Mouse (Mus musculus): ENCODE data around the gene Elp6. TPM values are rescaled to one million over a fixed set of nuclear protein-coding genes. Genes with fewer than 3 reads are reported as not detected.

Gene Elp6
- polyA plus RNA-seq, 1 experiment from 2014 or later, result 14.8 TPM

GRCm38 (mm10) chr9:110366746-110367145 lies 61.8 kb downstream of the Elp6 start:
- Histone ChIP-seq H3K4me2 (ENCODE audit: low read length) (no peak overlapping the region), H3K27me3 (ENCODE audit: control insufficient read depth, insufficient read depth, low read length) (no peaks in the 10 kb centered on the region), H3K4me3 (ENCODE audit: control insufficient read depth in 1 of 2, insufficient read depth in 1 of 2, low read depth in 1 of 2, low read length in 2 of 2) (no peak overlapping the region), H3K27ac (replicated peaks in 1 of 2; ENCODE audit: control insufficient read depth in 1 of 2, insufficient read depth in 1 of 2, low read depth in 2 of 2, low read length in 2 of 2) (no peak overlapping the region), H3K9ac (ENCODE audit: low read length) (no peak overlapping the region), H3K36me3 (ENCODE audit: control insufficient read depth, insufficient read depth, low read length) (peaks cover 18% of the 10 kb centered on the region), H3K4me1 (ENCODE audit: control insufficient read depth in 2 of 2, insufficient read depth in 2 of 2, low read length in 2 of 2) (peaks cover 2 to 8% of the 10 kb centered on the region in 2 experiments; a peak in 2 of 4 replicates), H3K9me3 (ENCODE audit: control insufficient read depth, low read length) (no peaks in the 10 kb centered on the region)
- peak; percentile 31; the same call in 1 of the 2 replicates for ATAC-seq (ENCODE audit: insufficient number of reproducible peaks, insufficient read depth, low FRiP score, low read depth)
- WGBS, result 55% methylated on average over 5 of the region's 5 CpGs

DNA sequence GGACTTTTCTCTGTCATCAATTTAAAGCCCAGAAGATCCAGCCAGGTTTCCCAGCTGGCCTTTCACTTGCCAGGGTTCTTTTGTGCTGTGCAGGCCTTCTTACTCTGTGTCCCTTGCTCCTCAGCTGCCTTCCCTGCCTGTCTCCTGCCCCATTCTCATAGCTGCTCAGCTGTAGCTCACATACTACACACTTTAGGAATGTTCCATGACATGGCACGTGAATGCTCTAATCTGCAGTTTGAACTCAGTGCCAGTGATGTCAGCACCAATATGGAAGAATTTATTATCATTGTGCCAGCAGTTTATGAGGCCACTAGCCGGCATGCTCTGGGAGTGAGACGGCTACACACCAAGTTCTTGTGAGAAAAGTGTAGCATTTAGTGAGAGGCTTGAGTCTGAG lies 64.9 kb downstream of the Elp6 start:
- Histone ChIP-seq H3K27ac (replicated peaks in 1 of 2; ENCODE audit: control insufficient read depth in 1 of 2, insufficient read depth in 1 of 2, low read depth in 2 of 2, low read length in 2 of 2) (peak overlapping the region; percentile 6 to 9; a peak in 2 of 4 replicates), H3K9ac (ENCODE audit: low read length) (no peak overlapping the region), H3K9me3 (ENCODE audit: control insufficient read depth, low read length) (no peaks in the 10 kb centered on the region), H3K4me3 (ENCODE audit: control insufficient read depth in 1 of 2, insufficient read depth in 1 of 2, low read depth in 1 of 2, low read length in 2 of 2) (no peak overlapping the region), H3K4me2 (ENCODE audit: low read length) (no peak overlapping the region), H3K36me3 (ENCODE audit: control insufficient read depth, insufficient read depth, low read length) (peaks cover 22% of the 10 kb centered on the region), H3K4me1 (ENCODE audit: control insufficient read depth in 2 of 2, insufficient read depth in 2 of 2, low read length in 2 of 2) (peaks cover 2 to 8% of the 10 kb centered on the region in 2 experiments; a peak in 2 of 4 replicates), H3K27me3 (ENCODE audit: control insufficient read depth, insufficient read depth, low read length) (no peaks in the 10 kb centered on the region)
- WGBS, result 61% methylated on average over 3 of the region's 3 CpGs
- ATAC-seq (ENCODE audit: insufficient number of reproducible peaks, insufficient read depth, low FRiP score, low read depth), result no peak

Small RNA genes within 50 kb of the gene (microRNA-seq; reads per million reads assigned to microRNA genes)
- gene Mir6236, result 33.0 reads per million, percentile 37 among the genes with 10 or more reads in this experiment

Other genes starting within 250 kb of the Elp6 start
- gene Smarcc1, start 187.5 kb upstream of the Elp6 start, polyA plus RNA-seq (2014; fragmentation: Nextera tagmentation; extraction: Ambion mirVana), result 73.8 and 80.7 TPM in 2 replicates
- gene Dhx30, start 187.3 kb upstream of the Elp6 start, polyA plus RNA-seq (2014; fragmentation: Nextera tagmentation; extraction: Ambion mirVana), result 89.5 and 94.5 TPM in 2 replicates
- 1.9 and 2.5 TPM in 2 replicates for gene Cspg5, start 61.4 kb upstream of the Elp6 start, polyA plus RNA-seq (2014; fragmentation: Nextera tagmentation; extraction: Ambion mirVana)
- 14.9 and 16.1 TPM in 2 replicates for gene Scap, start 28.1 kb downstream of the Elp6 start, polyA plus RNA-seq (2014; fragmentation: Nextera tagmentation; extraction: Ambion mirVana)
- gene Ptpn23, start 103.0 kb downstream of the Elp6 start, polyA plus RNA-seq (2014; fragmentation: Nextera tagmentation; extraction: Ambion mirVana), result 10.3 and 12.5 TPM in 2 replicates
- gene Ngp, start 114.6 kb downstream of the Elp6 start, polyA plus RNA-seq (2014; fragmentation: Nextera tagmentation; extraction: Ambion mirVana), result 1.1 and 4.2 TPM in 2 replicates
- 7.7 and 8.7 TPM in 2 replicates for gene Klhl18, start 171.5 kb downstream of the Elp6 start, polyA plus RNA-seq (2014; fragmentation: Nextera tagmentation; extraction: Ambion mirVana)
- gene Kif9, start 171.8 kb downstream of the Elp6 start, polyA plus RNA-seq (2014; fragmentation: Nextera tagmentation; extraction: Ambion mirVana), result 0.47 and 0.65 TPM in 2 replicates
- 32.7 and 35.6 TPM in 2 replicates for gene Setd2, start 227.4 kb downstream of the Elp6 start, polyA plus RNA-seq (2014; fragmentation: Nextera tagmentation; extraction: Ambion mirVana)